Comparison of ENCODE assay signal across 20 mouse cellular contexts in genomic region chr17:45889051-45889450, GRCm38 (mm10).
DNase-seq lines count a peak whose midpoint lies in the region; ATAC-seq lines count a peak whose summit lies in the region.
"Had no signal": no experiment of that assay in that cellular context is flagged by ENCODE, and none has a peak within 500 bp of the region (broad histone marks: within the 10 kb centered on the region; RNA-seq: fewer than 3 reads in every experiment).

No protein-coding gene starts in this region.

- 0 out of 2 replicates have a peak overlapping the region, but pooled peaks have one; percentile 56 for H3K27ac ChIP-seq in forebrain, embryonic 10.5 days
- H3K27ac ChIP-seq in forebrain, embryonic 14.5 days (ENCODE audit: low read depth, low read length) = no peak overlapping the region
- no peak overlapping the region for H3K27ac ChIP-seq in heart, embryonic 13.5 days (replicated peaks)
- 0 out of 2 replicates have a peak overlapping the region, but pooled peaks have one; percentile 1 for H3K27ac ChIP-seq in limb, embryonic 12.5 days
- H3K27ac ChIP-seq: heart, embryonic 15.5 days; hindbrain, embryonic 14.5 days; lung, embryonic 15.5 days had no signal

- no peaks in the 10 kb centered on the region for H3K36me3 ChIP-seq in forebrain, embryonic 10.5 days (replicated peaks)
- H3K36me3 ChIP-seq in forebrain, embryonic 14.5 days (ENCODE audit: control insufficient read depth, insufficient read depth, low read length) = no peaks in the 10 kb centered on the region
- no peaks in the 10 kb centered on the region for H3K36me3 ChIP-seq in heart, embryonic 13.5 days
- no peaks in the 10 kb centered on the region for H3K36me3 ChIP-seq in limb, embryonic 12.5 days
- H3K36me3 ChIP-seq: heart, embryonic 15.5 days; lung, embryonic 15.5 days had no signal

- 79% methylated on average over 7 of the region's 7 CpGs for WGBS in forebrain, embryonic 10.5 days
- 82% methylated on average over 7 of the region's 7 CpGs for WGBS in forebrain, embryonic 14.5 days
- WGBS in heart, embryonic 13.5 days = 50% methylated on average over 7 of the region's 7 CpGs
- WGBS in limb, embryonic 12.5 days = 31% methylated on average over 7 of the region's 7 CpGs

- H3K4me2 ChIP-seq in forebrain, embryonic 14.5 days (ENCODE audit: low read length) = no peak overlapping the region
- H3K4me2 ChIP-seq in heart, embryonic 13.5 days = no peak overlapping the region
- no peak overlapping the region for H3K4me2 ChIP-seq in limb, embryonic 12.5 days
- H3K4me2 ChIP-seq: heart, embryonic 15.5 days; hindbrain, embryonic 14.5 days; liver, embryonic 11.5 days; lung, embryonic 15.5 days; midbrain, embryonic 11.5 days had no signal

- H3K4me1 ChIP-seq in forebrain, embryonic 10.5 days = peaks cover 35% of the 10 kb centered on the region
- H3K4me1 ChIP-seq in forebrain, embryonic 14.5 days (ENCODE audit: control insufficient read depth, insufficient read depth, low read length) = no peaks in the 10 kb centered on the region
- peaks cover 40% of the 10 kb centered on the region for H3K4me1 ChIP-seq in heart, embryonic 13.5 days
- peaks cover 47% of the 10 kb centered on the region for H3K4me1 ChIP-seq in limb, embryonic 12.5 days (replicated peaks)

- H3K4me3 ChIP-seq in forebrain, embryonic 10.5 days = no peak overlapping the region
- H3K4me3 ChIP-seq in forebrain, embryonic 14.5 days (ENCODE audit: low read depth, low read length) = no peak overlapping the region
- no peak overlapping the region for H3K4me3 ChIP-seq in heart, embryonic 13.5 days
- no peak overlapping the region for H3K4me3 ChIP-seq in limb, embryonic 12.5 days (replicated peaks)
- H3K4me3 ChIP-seq: heart, embryonic 15.5 days; lung, embryonic 15.5 days had no signal

- no peak for DNase-seq in forebrain, embryonic 10.5 days (ENCODE audit: extremely low spot score, low spot score)
- no peak for DNase-seq in forebrain, embryonic 14.5 days (ENCODE audit: low spot score)
- DNase-seq in heart, adult 11 months = no peak
- no peak for DNase-seq in lung, postnatal 4 days
- no peak for DNase-seq in kidney, adult 9 months
- no peak for DNase-seq in adipocyte (ENCODE audit: low spot score)
- DNase-seq: embryo, embryonic 11 days; forebrain, postnatal 0 days; layer of hippocampus, adult 9-11 months; thymus, adult 2 months; thymus, postnatal 36 days had no signal

- ATAC-seq in forebrain, embryonic 14.5 days = no peak
- no peak for ATAC-seq in heart, embryonic 13.5 days (ENCODE audit: extremely low read depth, insufficient number of reproducible peaks, low FRiP score, low TSS enrichment)
- ATAC-seq in limb, embryonic 12.5 days (ENCODE audit: insufficient number of reproducible peaks, insufficient read depth, low FRiP score, low TSS enrichment, low read depth) = no peak
- ATAC-seq: forebrain, postnatal 0 days; intestine, postnatal 0 days; midbrain, embryonic 16.5 days had no signal

- peaks cover 89% of the 10 kb centered on the region for H3K27me3 ChIP-seq in forebrain, embryonic 10.5 days (ENCODE audit: poor library complexity, severe bottlenecking)
- H3K27me3 ChIP-seq in forebrain, embryonic 14.5 days (replicated peaks; ENCODE audit: control insufficient read depth, insufficient read depth, low read length) = no peaks in the 10 kb centered on the region
- peaks cover 17% of the 10 kb centered on the region; the same call in 1 of the 2 replicates for H3K27me3 ChIP-seq in heart, embryonic 13.5 days (replicated peaks)
- peaks cover 8% of the 10 kb centered on the region; the same call in 1 of the 2 replicates for H3K27me3 ChIP-seq in limb, embryonic 12.5 days

- no peaks in the 10 kb centered on the region for H3K9me3 ChIP-seq in forebrain, embryonic 10.5 days
- no peaks in the 10 kb centered on the region for H3K9me3 ChIP-seq in forebrain, embryonic 14.5 days (replicated peaks; ENCODE audit: control insufficient read depth, low read length)
- H3K9me3 ChIP-seq in heart, embryonic 13.5 days = no peaks in the 10 kb centered on the region
- H3K9me3 ChIP-seq in limb, embryonic 12.5 days = no peaks in the 10 kb centered on the region
- H3K9me3 ChIP-seq: heart, embryonic 15.5 days; lung, embryonic 15.5 days had no signal

- H3K9ac ChIP-seq in forebrain, embryonic 14.5 days (ENCODE audit: low read length) = no peak overlapping the region
- H3K9ac ChIP-seq in heart, embryonic 13.5 days = peak overlapping the region; percentile 16; the same call in 1 of the 2 replicates
- no peak overlapping the region for H3K9ac ChIP-seq in limb, embryonic 12.5 days (replicated peaks)
- H3K9ac ChIP-seq: forebrain, postnatal 0 days; heart, embryonic 15.5 days; hindbrain, embryonic 14.5 days; lung, embryonic 15.5 days had no signal

Comparison
In these comparisons a context has a peak if more than half of its experiments do, and no peak if none do; other contexts are left out.
1. H3K27ac ChIP-seq: peak in forebrain, embryonic 10.5 days (single experiment) and limb, embryonic 12.5 days (single experiment); none in forebrain, embryonic 14.5 days (single experiment) and heart, embryonic 13.5 days (single experiment).